Mouse (Mus musculus) liver, embryonic 13.5 days (tissue): ENCODE data around the gene Mdfi. TPM values are rescaled to one million over a fixed set of nuclear protein-coding genes. Genes with fewer than 3 reads are reported as not detected.

ENCODE experiments used
- ATAC-seq: fragments of 200-750 bp; cut with Nextera tagmentation; 2 replicates; pipeline ENCODE4 v1.8.0; 2017; ENCODE audit warnings: low read depth, mild to moderate bottlenecking, moderate number of reproducible peaks, moderate library complexity
- DNase-seq: peaks from one replicate; pipeline ENCODE4 v3.0.0; 2022
- H3K27ac ChIP-seq: fragments of 300-500 bp; sonication (generic); 2 replicates; pipeline ENCODE4 v1.5.1; 2015; ENCODE audit warnings: moderate library complexity, mild to moderate bottlenecking, inconsistent platforms
- H3K27me3 ChIP-seq: fragments of 300-500 bp; sonication (generic); 2 replicates; pipeline ENCODE4 v1.6.1; 2015; ENCODE audit warnings: mild to moderate bottlenecking, inconsistent platforms
- H3K36me3 ChIP-seq: fragments of 300-500 bp; sonication (generic); 2 replicates; pipeline ENCODE4 v1.6.1; 2015; ENCODE audit warnings: mild to moderate bottlenecking, inconsistent platforms
- H3K4me1 ChIP-seq: fragments of 300-500 bp; sonication (generic); replicated peaks from 2 replicates; pipeline ENCODE4 v1.6.1; 2015; ENCODE audit warnings: inconsistent platforms
- H3K4me2 ChIP-seq: fragments of 300-500 bp; sonication (generic); 2 replicates; pipeline ENCODE4 v1.6.1; 2015; ENCODE audit warnings: inconsistent platforms, mild to moderate bottlenecking, moderate library complexity
- H3K4me3 ChIP-seq: fragments of 300-500 bp; sonication (generic); replicated peaks from 2 replicates; pipeline ENCODE4 v1.5.1; 2015; ENCODE audit warnings: mild to moderate bottlenecking, inconsistent platforms
- H3K9ac ChIP-seq: fragments of 300-500 bp; sonication (generic); 2 replicates; pipeline ENCODE4 v1.6.1; 2015; ENCODE audit warnings: mild to moderate bottlenecking, inconsistent platforms
- H3K9me3 ChIP-seq: fragments of 300-500 bp; sonication (generic); replicated peaks from 2 replicates; pipeline ENCODE4 v1.6.1; 2016; ENCODE audit warnings: inconsistent platforms
- WGBS: fragments of 180-500 bp; shearing (Covaris S2); methylation state at CpG from one replicate; pipeline ENCODE4 v1.1.7; 2015; ENCODE audit not compliant: insufficient replicate concordance; 5-methylcytosine and 5-hydroxymethylcytosine counted together
- polyA plus RNA-seq: library from polyadenylated mRNA; unstranded; fragments of >200 nt; fragmentation: Nextera tagmentation; extraction: Ambion mirVana; gene quantifications from 2 replicates; pipeline ENCODE4 v1.2.1, GENCODE M21; 2015

Gene Mdfi
- polyA plus RNA-seq, 1 experiment from 2014 or later, result 1.1 TPM

- no peak for ATAC-seq
- 70% methylated on average over 8 of the region's 8 CpGs for WGBS
- DNase-seq, result no peak
Observed at GRCm38 (mm10) chr17:47783445-47784223, 50.9 kb downstream of the Mdfi start.

GRCm38 (mm10) chr17:47782486-47782885 is 52.0 kb downstream of the Mdfi start:
- Histone ChIP-seq H3K4me1 (peaks cover 38% of the 10 kb centered on the region), H3K27ac (no peak overlapping the region), H3K9me3 (no peaks in the 10 kb centered on the region), H3K9ac (no peak overlapping the region), H3K36me3 (no peaks in the 10 kb centered on the region), H3K27me3 (peaks cover 16% of the 10 kb centered on the region), H3K4me2 (no peak overlapping the region), H3K4me3 (no peak overlapping the region)
- ATAC-seq, result no peak
- DNase-seq, result no peak
- 63% methylated on average over 3 of the region's 3 CpGs for WGBS

More at GRCm38 (mm10) chr17:47783445-47784223, 50.9 kb downstream of the Mdfi start:
- no peaks in the 10 kb centered on the region for H3K9me3 ChIP-seq
- no peak overlapping the region for H3K27ac ChIP-seq
- H3K4me1 ChIP-seq, result peaks cover 33% of the 10 kb centered on the region
- peaks cover 25% of the 10 kb centered on the region for H3K27me3 ChIP-seq
- no peak overlapping the region for H3K4me3 ChIP-seq
- no peak overlapping the region for H3K4me2 ChIP-seq
- H3K36me3 ChIP-seq, result no peaks in the 10 kb centered on the region
- no peak overlapping the region for H3K9ac ChIP-seq

- no peaks in the 10 kb centered on the region for H3K27me3 ChIP-seq
- ATAC-seq (no peak), DNase-seq (no peak)
- no peaks in the 10 kb centered on the region for H3K9me3 ChIP-seq
- 55% methylated on average over 10 of the region's 10 CpGs for WGBS
- H3K4me3 ChIP-seq, result no peak overlapping the region
- H3K36me3 ChIP-seq, result no peaks in the 10 kb centered on the region
- H3K4me2 ChIP-seq, result no peak overlapping the region
- no peak overlapping the region for H3K9ac ChIP-seq
- no peak overlapping the region for H3K27ac ChIP-seq
- H3K4me1 ChIP-seq, result peaks cover 52% of the 10 kb centered on the region
Observed at GRCm38 (mm10) chr17:47780470-47780869, 54.0 kb downstream of the Mdfi start.

- Histone ChIP-seq H3K27ac (no peak overlapping the region), H3K27me3 (no peaks in the 10 kb centered on the region), H3K4me2 (no peak overlapping the region; the same call in 1 of the 2 replicates), H3K4me1 (peaks cover 35% of the 10 kb centered on the region), H3K9me3 (0 out of 2 replicates have a peak, but pooled peaks cover 4% of the 10 kb centered on the region), H3K4me3 (no peak overlapping the region), H3K36me3 (no peaks in the 10 kb centered on the region; the same call in 1 of the 2 replicates), H3K9ac (0 out of 2 replicates have a peak overlapping the region, but pooled peaks have one; percentile 12)
- DNase-seq (no peak), ATAC-seq (peak; percentile 72)
- 20% methylated on average over 2 of the region's 2 CpGs for WGBS
Observed at GRCm38 (mm10) chr17:47777141-47777540, 57.4 kb downstream of the Mdfi start.

- 55% methylated on average over 6 of the region's 6 CpGs for WGBS
- Histone ChIP-seq H3K27me3 (no peaks in the 10 kb centered on the region), H3K4me2 (no peak overlapping the region), H3K36me3 (no peaks in the 10 kb centered on the region; the same call in 1 of the 2 replicates), H3K9ac (no peak overlapping the region), H3K4me3 (no peak overlapping the region), H3K9me3 (0 out of 2 replicates have a peak, but pooled peaks cover 5% of the 10 kb centered on the region), H3K4me1 (peaks cover 36% of the 10 kb centered on the region), H3K27ac (no peak overlapping the region)
- ATAC-seq (no peak), DNase-seq (no peak)
Observed at GRCm38 (mm10) chr17:47773604-47774003, 60.9 kb downstream of the Mdfi start.

GRCm38 (mm10) chr17:47769389-47770299 is 64.8 kb downstream of the Mdfi start:
- peaks cover 47% of the 10 kb centered on the region for H3K4me1 ChIP-seq
- H3K4me2 ChIP-seq, result peak overlapping the region; percentile 44
- H3K9me3 ChIP-seq, result 0 out of 2 replicates have a peak, but pooled peaks cover 5% of the 10 kb centered on the region
- H3K36me3 ChIP-seq, result no peaks in the 10 kb centered on the region; the same call in 1 of the 2 replicates
- DNase-seq (no peak), ATAC-seq (no peak)
- H3K4me3 ChIP-seq, result no peak overlapping the region
- no peak overlapping the region for H3K9ac ChIP-seq
- 0 out of 2 replicates have a peak overlapping the region, but pooled peaks have one; percentile 29 for H3K27ac ChIP-seq
- WGBS, result 74% methylated on average over 11 of the region's 11 CpGs
- no peaks in the 10 kb centered on the region for H3K27me3 ChIP-seq

- peak; percentile 46 for DNase-seq
- peak; percentile 52 for ATAC-seq
- peak overlapping the region; percentile 11; the same call in 1 of the 2 replicates for H3K4me3 ChIP-seq
- H3K9ac ChIP-seq, result peak overlapping the region; percentile 27; the same call in 1 of the 2 replicates
- 13% methylated on average over 12 of the region's 12 CpGs for WGBS
- no peaks in the 10 kb centered on the region for H3K27me3 ChIP-seq
- peaks cover 43% of the 10 kb centered on the region for H3K4me1 ChIP-seq
- H3K4me2 ChIP-seq, result peak overlapping the region; percentile 44
- 0 out of 2 replicates have a peak overlapping the region, but pooled peaks have one; percentile 29 for H3K27ac ChIP-seq
- H3K36me3 ChIP-seq, result no peaks in the 10 kb centered on the region; the same call in 1 of the 2 replicates
- H3K9me3 ChIP-seq, result 0 out of 2 replicates have a peak, but pooled peaks cover 5% of the 10 kb centered on the region
Observed at GRCm38 (mm10) chr17:47768707-47769276, 65.7 kb downstream of the Mdfi start.

- peak overlapping the region; percentile 44; the same call in 1 of the 2 replicates for H3K4me2 ChIP-seq
- WGBS, result 43% methylated on average over 12 of the region's 17 CpGs
Observed at GRCm38 (mm10) chr17:47767456-47768141, 66.9 kb downstream of the Mdfi start.

GRCm38 (mm10) chr17:47767081-47767455 is 67.4 kb downstream of the Mdfi start:
- Histone ChIP-seq H3K4me2 (no peak overlapping the region), H3K27me3 (no peaks in the 10 kb centered on the region), H3K4me3 (no peak overlapping the region), H3K9ac (no peak overlapping the region), H3K9me3 (no peaks in the 10 kb centered on the region), H3K36me3 (no peaks in the 10 kb centered on the region; the same call in 1 of the 2 replicates), H3K27ac (peak overlapping the region; percentile 57), H3K4me1 (peaks cover 53% of the 10 kb centered on the region)
- ATAC-seq, result no peak
- no peak for DNase-seq
- WGBS, result 41% methylated on average over 2 of the region's 2 CpGs

More at GRCm38 (mm10) chr17:47767456-47768141, 66.9 kb downstream of the Mdfi start:
- DNase-seq (no peak), ATAC-seq (peak; percentile 17; the same call in 1 of the 2 replicates)
- Histone ChIP-seq H3K9me3 (0 out of 2 replicates have a peak, but pooled peaks cover 5% of the 10 kb centered on the region), H3K4me3 (no peak overlapping the region), H3K4me1 (peaks cover 48% of the 10 kb centered on the region), H3K27ac (peak overlapping the region; percentile 57), H3K27me3 (no peaks in the 10 kb centered on the region), H3K36me3 (no peaks in the 10 kb centered on the region; the same call in 1 of the 2 replicates), H3K9ac (no peak overlapping the region)

- Histone ChIP-seq H3K27ac (0 out of 2 replicates have a peak overlapping the region, but pooled peaks have one; percentile 9), H3K4me1 (peaks cover 53% of the 10 kb centered on the region), H3K4me3 (no peak overlapping the region), H3K4me2 (no peak overlapping the region), H3K27me3 (no peaks in the 10 kb centered on the region), H3K9me3 (no peaks in the 10 kb centered on the region), H3K36me3 (no peaks in the 10 kb centered on the region), H3K9ac (no peak overlapping the region)
- 73% methylated on average over 6 of the region's 6 CpGs for WGBS
- DNase-seq (no peak), ATAC-seq (no peak)
Observed at GRCm38 (mm10) chr17:47766407-47767043, 68.0 kb downstream of the Mdfi start.
